Mouse (Mus musculus): ENCODE data around the gene Prss28. TPM values are rescaled to one million over a fixed set of nuclear protein-coding genes. Genes with fewer than 3 reads are reported as not detected.

Gene Prss28
- polyA plus RNA-seq, 1 experiment from 2014 or later = not detected

GRCm38 (mm10) chr17:25322930-25323329 lies 14.5 kb downstream of the Prss28 start:
- Histone ChIP-seq H3K9me3 (replicated peaks; ENCODE audit: control insufficient read depth, low read length, poor library complexity, severe bottlenecking) (no peaks in the 10 kb centered on the region), H3K36me3 (ENCODE audit: control insufficient read depth, insufficient read depth, low read length) (no peaks in the 10 kb centered on the region), H3K4me3 (ENCODE audit: low read depth, low read length) (no peak overlapping the region), H3K4me2 (ENCODE audit: low read length) (no peak overlapping the region), H3K9ac (ENCODE audit: low read depth, low read length) (no peak overlapping the region), H3K4me1 (ENCODE audit: control insufficient read depth, insufficient read depth, low read length) (no peaks in the 10 kb centered on the region), H3K27ac (ENCODE audit: low read length) (no peak overlapping the region), H3K27me3 (ENCODE audit: control insufficient read depth, insufficient read depth, low read depth, low read length) (no peaks in the 10 kb centered on the region)
- 28% methylated on average over 2 of the region's 2 CpGs for WGBS
- ATAC-seq = no peak

DNA sequence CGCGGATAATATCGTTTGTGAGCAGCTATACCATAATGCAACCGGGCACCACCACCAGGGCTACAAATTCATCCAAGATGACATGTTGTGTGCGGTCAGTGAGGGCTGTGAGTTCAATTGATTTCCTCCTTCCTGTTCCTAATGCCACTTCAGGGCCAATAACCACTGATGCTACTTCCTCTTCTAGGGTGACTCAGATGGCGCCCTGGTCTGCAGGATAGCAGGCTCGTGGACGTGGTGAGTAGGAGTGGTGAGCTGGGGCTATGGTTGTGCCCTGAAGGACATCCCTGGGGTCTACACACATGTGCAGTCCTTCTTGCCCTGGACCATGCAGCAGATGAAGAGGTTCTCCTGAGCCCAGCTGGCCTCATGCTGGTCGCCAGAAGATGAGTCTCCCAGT lies 23.9 kb downstream of the Prss28 start:
- Histone ChIP-seq H3K4me3 (ENCODE audit: low read depth, low read length) (no peak overlapping the region), H3K9me3 (replicated peaks; ENCODE audit: control insufficient read depth, low read length, poor library complexity, severe bottlenecking) (no peaks in the 10 kb centered on the region), H3K4me1 (ENCODE audit: control insufficient read depth, insufficient read depth, low read length) (no peaks in the 10 kb centered on the region), H3K9ac (ENCODE audit: low read depth, low read length) (no peak overlapping the region), H3K27ac (ENCODE audit: low read length) (no peak overlapping the region), H3K27me3 (ENCODE audit: control insufficient read depth, insufficient read depth, low read depth, low read length) (no peaks in the 10 kb centered on the region), H3K36me3 (ENCODE audit: control insufficient read depth, insufficient read depth, low read length) (no peaks in the 10 kb centered on the region), H3K4me2 (ENCODE audit: low read length) (no peak overlapping the region)
- WGBS = 79% methylated on average over 9 of the region's 9 CpGs
- ATAC-seq = no peak

DNA sequence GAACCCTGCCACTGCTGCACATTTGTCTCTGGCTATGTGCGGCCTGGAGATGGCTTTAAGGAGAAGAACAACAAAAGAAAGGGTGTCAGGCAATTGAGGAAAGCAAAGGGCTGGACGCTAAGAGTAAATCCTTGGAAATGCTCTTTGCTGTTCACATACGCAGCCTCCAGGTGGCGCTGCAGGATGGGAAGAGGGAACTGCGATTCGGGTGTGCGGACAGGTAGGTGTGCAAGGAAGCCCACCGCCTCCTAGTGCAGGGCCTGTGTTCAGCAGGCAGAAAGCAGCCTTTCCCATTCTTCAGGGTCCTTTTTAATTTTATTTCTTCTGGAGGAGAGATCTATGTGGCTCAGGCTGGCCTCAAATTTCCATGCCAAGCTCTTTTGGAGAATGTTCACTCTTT lies 25.5 kb downstream of the Prss28 start:
- no peak for ATAC-seq
- peak overlapping the region; percentile 40; the same call in 1 of the 2 replicates for H3K9ac ChIP-seq (ENCODE audit: low read depth, low read length)
- under 1% methylated on average over 8 of the region's 8 CpGs for WGBS

DNA sequence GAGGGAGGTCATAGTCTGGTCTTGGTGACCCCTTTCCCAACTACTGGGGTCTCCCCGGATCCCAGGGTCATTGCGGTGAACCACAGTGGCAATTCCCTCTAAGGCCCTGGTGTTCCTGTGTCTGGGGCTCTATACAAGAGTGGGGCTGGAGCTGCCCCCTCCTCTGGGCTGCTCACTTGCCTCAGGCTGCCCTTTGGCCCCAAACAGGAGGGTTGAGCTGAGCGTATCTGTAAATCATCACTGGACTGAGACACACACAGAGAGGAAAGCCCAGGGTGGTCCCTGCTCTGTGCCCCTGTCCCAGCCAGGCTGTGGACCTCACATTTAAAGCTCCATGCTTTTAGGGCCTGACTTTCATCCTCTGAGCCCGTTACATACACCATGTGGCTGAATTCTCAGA lies 29.8 kb downstream of the Prss28 start:
- Histone ChIP-seq H3K27ac (ENCODE audit: low read length) (no peak overlapping the region), H3K9me3 (replicated peaks; ENCODE audit: control insufficient read depth, low read length, poor library complexity, severe bottlenecking) (no peaks in the 10 kb centered on the region), H3K4me1 (ENCODE audit: control insufficient read depth, insufficient read depth, low read length) (no peaks in the 10 kb centered on the region), H3K4me2 (ENCODE audit: low read length) (no peak overlapping the region), H3K36me3 (ENCODE audit: control insufficient read depth, insufficient read depth, low read length) (no peaks in the 10 kb centered on the region), H3K27me3 (ENCODE audit: control insufficient read depth, insufficient read depth, low read depth, low read length) (no peaks in the 10 kb centered on the region), H3K9ac (ENCODE audit: low read depth, low read length) (no peak overlapping the region), H3K4me3 (ENCODE audit: low read depth, low read length) (no peak overlapping the region)
- whole genome bisulfite sequencing = 91% methylated on average over 4 of the region's 4 CpGs
- ATAC-seq = no peak

More for the DNA sequence above, 25.5 kb downstream of the Prss28 start:
- H3K4me3 ChIP-seq (ENCODE audit: low read depth, low read length) = no peak overlapping the region
- H3K27ac ChIP-seq (ENCODE audit: low read length) = no peak overlapping the region
- no peak overlapping the region for H3K4me2 ChIP-seq (ENCODE audit: low read length)
- no peaks in the 10 kb centered on the region for H3K36me3 ChIP-seq (ENCODE audit: control insufficient read depth, insufficient read depth, low read length)
- no peaks in the 10 kb centered on the region for H3K9me3 ChIP-seq (replicated peaks; ENCODE audit: control insufficient read depth, low read length, poor library complexity, severe bottlenecking)
- H3K4me1 ChIP-seq (ENCODE audit: control insufficient read depth, insufficient read depth, low read length) = no peaks in the 10 kb centered on the region
- H3K27me3 ChIP-seq (ENCODE audit: control insufficient read depth, insufficient read depth, low read depth, low read length) = no peaks in the 10 kb centered on the region

- no peaks in the 10 kb centered on the region for H3K9me3 ChIP-seq (replicated peaks; ENCODE audit: control insufficient read depth, low read length, poor library complexity, severe bottlenecking)
- no peak overlapping the region for H3K4me3 ChIP-seq (ENCODE audit: low read depth, low read length)
- H3K27me3 ChIP-seq (ENCODE audit: control insufficient read depth, insufficient read depth, low read depth, low read length) = no peaks in the 10 kb centered on the region
- H3K9ac ChIP-seq (ENCODE audit: low read depth, low read length) = no peak overlapping the region
- ATAC-seq = no peak
- no peaks in the 10 kb centered on the region for H3K4me1 ChIP-seq (ENCODE audit: control insufficient read depth, insufficient read depth, low read length)
- no peak overlapping the region for H3K4me2 ChIP-seq (ENCODE audit: low read length)
- no peaks in the 10 kb centered on the region for H3K36me3 ChIP-seq (ENCODE audit: control insufficient read depth, insufficient read depth, low read length)
- WGBS = 91% methylated on average over 6 of the region's 6 CpGs
- H3K27ac ChIP-seq (ENCODE audit: low read length) = no peak overlapping the region
Measured at GRCm38 (mm10) chr17:25340003-25340402, 31.6 kb downstream of the Prss28 start.

DNA sequence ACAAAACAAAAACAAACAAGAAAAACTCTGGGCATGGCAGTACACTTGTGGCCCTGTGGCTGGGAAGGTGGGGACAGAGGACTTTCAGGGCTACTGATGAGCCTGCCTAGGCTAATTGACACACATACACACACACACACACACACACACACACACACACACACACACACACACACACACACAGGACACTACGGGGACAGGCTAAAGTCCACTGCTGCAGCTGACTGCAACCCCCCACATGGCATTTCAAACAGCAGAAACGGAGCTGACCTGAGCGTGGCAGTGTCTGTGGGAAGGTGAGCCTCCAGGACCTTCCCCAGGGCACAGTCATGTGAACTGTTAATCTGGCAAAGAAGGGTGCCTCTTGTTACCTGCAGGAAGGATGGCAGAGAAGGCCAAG lies 33.0 kb downstream of the Prss28 start:
- no peaks in the 10 kb centered on the region for H3K4me1 ChIP-seq (ENCODE audit: control insufficient read depth, insufficient read depth, low read length)
- H3K36me3 ChIP-seq (ENCODE audit: control insufficient read depth, insufficient read depth, low read length) = no peaks in the 10 kb centered on the region

DNA sequence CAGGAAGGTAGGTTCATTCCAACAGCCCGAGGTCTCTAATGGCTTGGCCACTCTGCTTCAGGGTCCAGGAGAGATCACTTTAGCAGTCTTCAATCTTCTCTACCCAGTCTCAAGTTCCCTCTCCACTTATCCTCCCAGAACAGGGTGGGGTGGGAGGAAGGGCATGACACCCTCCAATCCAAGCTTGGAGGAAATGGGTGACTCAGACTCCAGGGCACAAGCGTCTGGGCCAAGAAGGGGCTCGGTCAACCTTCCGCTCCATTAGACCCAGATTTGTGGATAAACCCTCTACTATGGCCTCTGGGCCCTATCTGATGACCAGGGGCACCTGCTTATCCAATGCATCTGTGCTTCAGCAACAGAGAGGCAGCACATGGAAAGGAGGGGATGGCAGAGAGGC lies 37.0 kb downstream of the Prss28 start, which contains the start of gene Tpsab1:
Gene Tpsab1 (minus strand): TSS at position 101 of the 400 bp plus-strand sequence.
- no peak within 1 kb of the TSS for H3K27ac ChIP-seq (ENCODE audit: low read length)
- no peaks in the 10 kb centered on the region for H3K4me1 ChIP-seq (ENCODE audit: control insufficient read depth, insufficient read depth, low read length)
- 99% methylated on average over 4 of the region's 4 CpGs for WGBS
- H3K9ac ChIP-seq (ENCODE audit: low read depth, low read length) = no peak within 1 kb of the TSS
- H3K27me3 ChIP-seq (ENCODE audit: control insufficient read depth, insufficient read depth, low read depth, low read length) = no peaks in the 10 kb centered on the region
- H3K36me3 ChIP-seq (ENCODE audit: control insufficient read depth, insufficient read depth, low read length) = no peaks in the 10 kb centered on the region
- H3K4me3 ChIP-seq (ENCODE audit: low read depth, low read length) = no peak within 1 kb of the TSS
- no peak within 1 kb of the TSS for H3K4me2 ChIP-seq (ENCODE audit: low read length)
- H3K9me3 ChIP-seq (replicated peaks; ENCODE audit: control insufficient read depth, low read length, poor library complexity, severe bottlenecking) = no peaks in the 10 kb centered on the region
- no peak for ATAC-seq

More for the DNA sequence above, 33.0 kb downstream of the Prss28 start:
- Histone ChIP-seq H3K9ac (ENCODE audit: low read depth, low read length) (no peak overlapping the region), H3K27ac (ENCODE audit: low read length) (no peak overlapping the region), H3K27me3 (ENCODE audit: control insufficient read depth, insufficient read depth, low read depth, low read length) (no peaks in the 10 kb centered on the region), H3K9me3 (replicated peaks; ENCODE audit: control insufficient read depth, low read length, poor library complexity, severe bottlenecking) (no peaks in the 10 kb centered on the region), H3K4me3 (ENCODE audit: low read depth, low read length) (no peak overlapping the region), H3K4me2 (ENCODE audit: low read length) (no peak overlapping the region)
- WGBS = 60% methylated on average over 3 of the region's 3 CpGs
- no peak for ATAC-seq

DNA sequence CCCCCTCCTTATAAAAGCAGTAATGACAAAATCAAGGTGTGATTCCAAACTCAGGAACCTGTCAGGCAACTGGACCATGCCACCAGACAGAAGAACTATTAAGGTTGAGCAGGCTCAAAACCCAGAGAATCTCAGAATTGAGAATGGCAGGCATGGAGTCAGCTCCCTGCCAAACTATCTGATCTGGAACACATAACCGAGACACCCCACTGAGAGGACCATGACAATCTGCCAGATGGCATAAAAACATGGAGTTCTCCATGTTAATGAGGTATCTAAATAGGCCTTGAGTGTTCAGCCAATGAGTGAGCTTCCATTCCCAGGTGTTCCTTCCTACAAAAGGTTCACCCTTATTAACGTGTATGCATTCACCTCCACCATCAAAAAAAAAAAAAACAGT lies 52.8 kb downstream of the Prss28 start:
- Histone ChIP-seq H3K36me3 (ENCODE audit: control insufficient read depth, insufficient read depth, low read length) (no peaks in the 10 kb centered on the region), H3K4me1 (ENCODE audit: control insufficient read depth, insufficient read depth, low read length) (no peaks in the 10 kb centered on the region), H3K27me3 (ENCODE audit: control insufficient read depth, insufficient read depth, low read depth, low read length) (no peaks in the 10 kb centered on the region), H3K4me2 (ENCODE audit: low read length) (no peak overlapping the region), H3K27ac (ENCODE audit: low read length) (no peak overlapping the region), H3K9ac (ENCODE audit: low read depth, low read length) (no peak overlapping the region), H3K9me3 (replicated peaks; ENCODE audit: control insufficient read depth, low read length, poor library complexity, severe bottlenecking) (no peaks in the 10 kb centered on the region), H3K4me3 (ENCODE audit: low read depth, low read length) (no peak overlapping the region)
- ATAC-seq = no peak
- WGBS = 66% methylated on average over 2 of the region's 2 CpGs

Measured in midbrain, embryonic 16.5 days (tissue).